Mouse (Mus musculus): ENCODE results near the gene Fndc11. TPM values are rescaled to one million over a fixed set of nuclear protein-coding genes. Genes with fewer than 3 reads are reported as not detected.

Fndc11 gene
- polyA plus RNA-seq (2015; fragmentation: Illumina TruSeq; extraction: RNeasy Lipid Tissue Mini Kit (QIAGEN cat#74804); ENCODE audit: low read depth, low replicate concordance) = not detected

GRCm38 (mm10) chr2:181219538-181220216 lies at the start of gene Fndc11:
Fndc11 (plus strand) TSS chr2:181220013.

GRCm38 (mm10) chr2:181187121-181188000 lies 32.5 kb upstream of the Fndc11 start, which contains the start of gene Ppdpf:
Ppdpf (plus strand) TSS chr2:181187247.

GRCm38 (mm10) chr2:181202422-181202821 lies 17.4 kb upstream of the Fndc11 start, which contains the start of gene Ptk6:
Ptk6 (minus strand) TSS chr2:181202789.

GRCm38 (mm10) chr2:181213021-181213445 lies 6.8 kb upstream of the Fndc11 start, which contains the start of gene Srms:
Srms (minus strand) TSS chr2:181213185.

GRCm38 (mm10) chr2:181241602-181242313 lies 21.9 kb downstream of the Fndc11 start, which contains the start of gene Helz2:
Helz2 (minus strand) TSS chr2:181242027.

Other genes with a start within 250 kb of the Fndc11 start
- 1.4 TPM for gene Col20a1, start 233.5 kb upstream of the Fndc11 start, polyA plus RNA-seq (2015; fragmentation: Illumina TruSeq; extraction: RNeasy Lipid Tissue Mini Kit (QIAGEN cat#74804); ENCODE audit: low read depth, low replicate concordance)
- 25.3 TPM for gene Chrna4, start 176.5 kb upstream of the Fndc11 start, polyA plus RNA-seq (2015; fragmentation: Illumina TruSeq; extraction: RNeasy Lipid Tissue Mini Kit (QIAGEN cat#74804); ENCODE audit: low read depth, low replicate concordance)
- 159 TPM for gene Kcnq2, start 84.7 kb upstream of the Fndc11 start, polyA plus RNA-seq (2015; fragmentation: Illumina TruSeq; extraction: RNeasy Lipid Tissue Mini Kit (QIAGEN cat#74804); ENCODE audit: low read depth, low replicate concordance)
- gene Eef1a2, start 63.0 kb upstream of the Fndc11 start, polyA plus RNA-seq (2015; fragmentation: Illumina TruSeq; extraction: RNeasy Lipid Tissue Mini Kit (QIAGEN cat#74804); ENCODE audit: low read depth, low replicate concordance) = 910 TPM
- 118 TPM for gene Ppdpf, start 32.8 kb upstream of the Fndc11 start, polyA plus RNA-seq (2015; fragmentation: Illumina TruSeq; extraction: RNeasy Lipid Tissue Mini Kit (QIAGEN cat#74804); ENCODE audit: low read depth, low replicate concordance)
- not detected for gene Ptk6, start 17.2 kb upstream of the Fndc11 start, polyA plus RNA-seq (2015; fragmentation: Illumina TruSeq; extraction: RNeasy Lipid Tissue Mini Kit (QIAGEN cat#74804); ENCODE audit: low read depth, low replicate concordance)
- 0.28 TPM for gene Srms, start 6.8 kb upstream of the Fndc11 start, polyA plus RNA-seq (2015; fragmentation: Illumina TruSeq; extraction: RNeasy Lipid Tissue Mini Kit (QIAGEN cat#74804); ENCODE audit: low read depth, low replicate concordance)
- gene Helz2, start 22.0 kb downstream of the Fndc11 start, polyA plus RNA-seq (2015; fragmentation: Illumina TruSeq; extraction: RNeasy Lipid Tissue Mini Kit (QIAGEN cat#74804); ENCODE audit: low read depth, low replicate concordance) = 1.9 TPM
- 19.4 TPM for gene Gmeb2, start 68.0 kb downstream of the Fndc11 start, polyA plus RNA-seq (2015; fragmentation: Illumina TruSeq; extraction: RNeasy Lipid Tissue Mini Kit (QIAGEN cat#74804); ENCODE audit: low read depth, low replicate concordance)
- gene Stmn3, start 94.5 kb downstream of the Fndc11 start, polyA plus RNA-seq (2015; fragmentation: Illumina TruSeq; extraction: RNeasy Lipid Tissue Mini Kit (QIAGEN cat#74804); ENCODE audit: low read depth, low replicate concordance) = 1,118 TPM
- gene Rtel1, start 99.7 kb downstream of the Fndc11 start, polyA plus RNA-seq (2015; fragmentation: Illumina TruSeq; extraction: RNeasy Lipid Tissue Mini Kit (QIAGEN cat#74804); ENCODE audit: low read depth, low replicate concordance) = 26.0 TPM
- gene Zgpat, start 144.9 kb downstream of the Fndc11 start, polyA plus RNA-seq (2015; fragmentation: Illumina TruSeq; extraction: RNeasy Lipid Tissue Mini Kit (QIAGEN cat#74804); ENCODE audit: low read depth, low replicate concordance) = 52.2 TPM
- 65.1 TPM for gene Arfrp1, start 145.4 kb downstream of the Fndc11 start, polyA plus RNA-seq (2015; fragmentation: Illumina TruSeq; extraction: RNeasy Lipid Tissue Mini Kit (QIAGEN cat#74804); ENCODE audit: low read depth, low replicate concordance)
- 31.4 TPM for gene Lime1, start 160.1 kb downstream of the Fndc11 start, polyA plus RNA-seq (2015; fragmentation: Illumina TruSeq; extraction: RNeasy Lipid Tissue Mini Kit (QIAGEN cat#74804); ENCODE audit: low read depth, low replicate concordance)
- 6.2 TPM for gene Zbtb46, start 239.4 kb downstream of the Fndc11 start, polyA plus RNA-seq (2015; fragmentation: Illumina TruSeq; extraction: RNeasy Lipid Tissue Mini Kit (QIAGEN cat#74804); ENCODE audit: low read depth, low replicate concordance)